Mouse (Mus musculus) liver, postnatal 0 days (tissue): ENCODE data around the gene Prickle2.

Source experiments
- CTCF ChIP-seq: sonication (generic); IDR thresholded peaks from 2 replicates; pipeline ENCODE4 v1.5.1; 2016; ENCODE audit warnings: antibody characterized with exemption, low read depth
- EP300 ChIP-seq: IDR thresholded peaks from 2 replicates; pipeline ENCODE4 v1.6.1; 2016; ENCODE audit warnings: antibody characterized with exemption, low read depth, mild to moderate bottlenecking

DNA sequence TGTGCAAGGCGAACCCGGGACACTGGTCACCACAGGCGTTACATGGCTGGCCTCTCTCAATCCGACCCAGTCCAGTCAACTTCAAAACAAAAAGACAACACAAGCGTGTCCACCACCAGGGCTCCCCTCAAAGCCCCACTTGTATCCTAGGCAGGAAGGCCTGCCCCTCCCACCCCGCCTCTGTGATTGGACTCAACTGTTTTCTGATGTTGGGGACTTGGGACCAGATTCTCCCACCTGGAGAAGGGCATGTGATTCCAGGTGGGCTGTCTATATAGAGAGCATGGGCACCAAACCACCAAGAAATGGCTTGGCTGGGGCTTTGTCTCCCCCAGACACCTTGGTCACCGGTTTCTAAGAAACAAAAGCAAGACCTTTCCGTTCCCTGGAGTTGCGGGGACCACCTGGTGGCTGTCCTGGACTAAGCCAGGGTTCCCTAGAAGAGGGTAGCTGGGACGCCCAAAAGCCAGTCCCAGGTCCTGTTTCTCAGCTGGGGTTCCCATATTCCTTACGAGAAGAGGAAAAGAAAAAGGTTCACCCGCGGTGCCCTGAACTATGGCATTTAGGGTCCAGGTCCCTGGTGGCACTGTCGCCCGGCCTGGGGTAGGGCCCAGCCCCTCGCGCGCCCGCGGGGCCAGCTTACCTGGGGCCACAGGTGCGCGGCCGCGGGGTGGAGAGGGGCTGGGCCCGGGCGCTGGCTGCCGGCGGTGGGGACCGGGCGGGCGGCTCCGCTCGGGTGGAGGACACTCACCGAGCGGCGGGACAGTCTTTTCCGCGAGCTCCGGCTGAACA is 406 bp downstream of the Prickle2 start:
- TF ChIP-seq CTCF (no peak), EP300 (no peak)
